Mouse (Mus musculus): ENCODE measurements around the gene Dazap2. TPM values are rescaled to one million over a fixed set of nuclear protein-coding genes. Genes with fewer than 3 reads are reported as not detected.

The Dazap2 gene
- total RNA-seq, 2 experiments from 2014 or later = 78.4 to 92.4 TPM

Small RNAs within 50 kb of the gene (microRNA-seq; reads per million reads assigned to microRNA genes)
- 0 reads per million in 2 experiments for gene Mir6961

Other genes with a start within 250 kb of the Dazap2 start
- under 1 TPM; 0.14 to 0.16 TPM for gene Gm5475, start 193.2 kb upstream of the Dazap2 start, total RNA-seq (2021)
- gene Slc11a2, start 190.3 kb upstream of the Dazap2 start, total RNA-seq (2021) = 10 to 100 TPM; 55.5 to 61.9 TPM
- 10 to 100 TPM; 67.8 to 79.1 TPM for gene Letmd1, start 146.3 kb upstream of the Dazap2 start, total RNA-seq (2021)
- gene Csrnp2, start 119.9 kb upstream of the Dazap2 start, total RNA-seq (2021) = 10 to 100 TPM; 34.5 to 34.7 TPM
- 10 to 100 TPM; 28.8 to 34.1 TPM for gene Tfcp2, start 63.3 kb upstream of the Dazap2 start, total RNA-seq (2021)
- gene Pou6f1, start 15.4 kb upstream of the Dazap2 start, total RNA-seq (2021) = 100 to 1,000 TPM; 104 to 107 TPM
- gene Smagp, start 21.6 kb downstream of the Dazap2 start, total RNA-seq (2021) = 1 to 10 TPM; 1.7 to 4.1 TPM
- 1 to 10 TPM; 3.9 to 4.8 TPM for gene Bin2, start 54.2 kb downstream of the Dazap2 start, total RNA-seq (2021)
- 1 to 10 TPM in 1 of 2 experiments, under 1 TPM in 1; 0.87 to 1.7 TPM for gene Cela1, start 72.6 kb downstream of the Dazap2 start, total RNA-seq (2021)
- gene Galnt6, start 114.0 kb downstream of the Dazap2 start, total RNA-seq (2021) = under 1 TPM; 0.49 to 0.87 TPM
- 10 to 100 TPM; 82.1 to 84.7 TPM for gene Slc4a8, start 146.4 kb downstream of the Dazap2 start, total RNA-seq (2021)